Mouse (Mus musculus) heart, postnatal 10 days (tissue): Measurements from ENCODE around the gene Sp9. TPM values are rescaled to one million over a fixed set of nuclear protein-coding genes. Genes with fewer than 3 reads are reported as not detected.

Experiments
- DNase-seq, 2 experiments: peaks; one replicate each; pipeline ENCODE4 v3.0.0; 2021
- intact Hi-C: fragments of 180-260 bp; cut with DNase I; formaldehyde crosslinking; loops from one replicate; pipeline ENCODE4 v1.15.1; 2025
- total RNA-seq, 2 experiments: library from RNA; stranded (reverse); gene quantifications; 2 replicates each; pipeline ENCODE4 v1.2.3; 2021

Gene Sp9
- total RNA-seq, 2 experiments from 2014 or later: not detected

- intact Hi-C loops: loop anchor here (5.0 to 10.0 kb wide), 2 partner anchors 541 to 629 kb away; no protein-coding TSS in a partner anchor
- DNase-seq: no peak
Observed at GRCm38 (mm10) chr2:73273249-73274118, 1.8 kb downstream of the Sp9 start.

- DNase-seq: peak; percentile 59 to 61
- intact Hi-C loops: loop anchor here (5.0 to 10.0 kb wide), 2 partner anchors 542 to 630 kb away; no protein-coding TSS in a partner anchor
Observed at GRCm38 (mm10) chr2:73274119-73274920, 2.6 kb downstream of the Sp9 start.

- intact Hi-C loops: loop anchor here (5.0 to 10.0 kb wide), 5 partner anchors 208 to 1733 kb away; no protein-coding TSS in a partner anchor
- DNase-seq: no peak
Observed at GRCm38 (mm10) chr2:73275261-73276040, 3.7 kb downstream of the Sp9 start.

GRCm38 (mm10) chr2:73276141-73276571 lies 4.4 kb downstream of the Sp9 start:
- DNase-seq: peak; percentile 51 to 53
- intact Hi-C loops: loop anchor here (5.0 to 10.0 kb wide), 5 partner anchors 209 to 1734 kb away; no protein-coding TSS in a partner anchor

GRCm38 (mm10) chr2:73277021-73277708 lies 5.4 kb downstream of the Sp9 start:
- intact Hi-C loops: loop anchor here (5.0 to 10.0 kb wide), 5 partner anchors 210 to 1735 kb away; no protein-coding TSS in a partner anchor
- DNase-seq: no peak

- no peak for DNase-seq
- intact Hi-C loops: loop anchor here (1.0 to 10.0 kb wide), 8 partner anchors 110 to 1735 kb away; no protein-coding TSS in a partner anchor
Observed at GRCm38 (mm10) chr2:73277709-73278075, 6.0 kb downstream of the Sp9 start.

- intact Hi-C loops: loop anchor here (1.0 to 10.0 kb wide), 8 partner anchors 111 to 1736 kb away; no protein-coding TSS in a partner anchor
- peak; percentile 91 to 94 for DNase-seq
Observed at GRCm38 (mm10) chr2:73278131-73278854, 6.6 kb downstream of the Sp9 start.

GRCm38 (mm10) chr2:73278869-73279268 lies 7.1 kb downstream of the Sp9 start:
- intact Hi-C loops: loop anchor here (1.0 to 10.0 kb wide), 8 partner anchors 112 to 1737 kb away; no protein-coding TSS in a partner anchor
- DNase-seq: no peak

- intact Hi-C loops: loop anchor here (2.0 to 10.0 kb wide), 6 partner anchors 212 to 1737 kb away; no protein-coding TSS in a partner anchor
- DNase-seq: no peak
Observed at GRCm38 (mm10) chr2:73279271-73280038, 7.7 kb downstream of the Sp9 start.

- DNase-seq: no peak
- intact Hi-C loops: no loop called here
Observed at GRCm38 (mm10) chr2:73280356-73281047, 8.8 kb downstream of the Sp9 start.

- no peak for DNase-seq
- intact Hi-C loops: no loop called here
Observed at GRCm38 (mm10) chr2:73281048-73281661, 9.4 kb downstream of the Sp9 start.

- intact Hi-C loops: no loop called here
- no peak for DNase-seq
Observed at GRCm38 (mm10) chr2:73281707-73282106, 10.0 kb downstream of the Sp9 start.

GRCm38 (mm10) chr2:73285630-73286029 lies 13.9 kb downstream of the Sp9 start:
- intact Hi-C loops: no loop called here
- no peak for DNase-seq

GRCm38 (mm10) chr2:73291130-73291529 lies 19.4 kb downstream of the Sp9 start:
- no peak for DNase-seq
- intact Hi-C loops: no loop called here

- intact Hi-C loops: no loop called here
- no peak for DNase-seq
Observed at GRCm38 (mm10) chr2:73295023-73295422, 23.3 kb downstream of the Sp9 start.

GRCm38 (mm10) chr2:73298154-73298553 lies 26.4 kb downstream of the Sp9 start:
- DNase-seq: no peak
- intact Hi-C loops: no loop called here

GRCm38 (mm10) chr2:73298841-73299240 lies 27.1 kb downstream of the Sp9 start:
- no peak for DNase-seq
- intact Hi-C loops: no loop called here
